Mouse (Mus musculus) c-Kit-positive CD71-negative TER-119-negative erythroid progenitor cells, embryonic 14.5 days (primary cell): ENCODE measurements at regions not wholly inside any gene's neighbourhood (a gene's known extent, or its start where the extent isn't known, plus 50 kb on each side); places are given as distances from the start of the nearest gene placed in this dataset.

Source experiments
- DNase-seq: peaks from one replicate; pipeline ENCODE4 v3.0.0-alpha.2; 2013; ENCODE audit warnings: low read depth

GRCm38 (mm10) chr2:117023436-117023835 lies 97.7 kb upstream of the Spred1 start:
- no peak for DNase-seq

- DNase-seq: no peak
Measured at GRCm38 (mm10) chr2:117027071-117027470, 94.1 kb upstream of the Spred1 start.

GRCm38 (mm10) chr2:117028771-117029170 lies 92.4 kb upstream of the Spred1 start:
- DNase-seq: no peak

- no peak for DNase-seq
Measured at GRCm38 (mm10) chr2:117036197-117036872, 84.8 kb upstream of the Spred1 start.

- no peak for DNase-seq
Measured at GRCm38 (mm10) chr2:117040211-117040610, 81.0 kb upstream of the Spred1 start.

GRCm38 (mm10) chr2:117043831-117044230 lies 77.3 kb upstream of the Spred1 start:
- no peak for DNase-seq

GRCm38 (mm10) chr2:117048290-117048730 lies 72.9 kb upstream of the Spred1 start:
- DNase-seq: no peak

- no peak for DNase-seq
Measured at GRCm38 (mm10) chr2:117050061-117050460, 71.1 kb upstream of the Spred1 start.

GRCm38 (mm10) chr2:117064126-117064525 lies 57.0 kb upstream of the Spred1 start:
- DNase-seq: no peak

GRCm38 (mm10) chr2:117070348-117070747 lies 50.8 kb upstream of the Spred1 start:
- DNase-seq: no peak

GRCm38 (mm10) chr2:117071098-117071497 lies 50.1 kb upstream of the Spred1 start:
- DNase-seq: no peak
